Mouse (Mus musculus) splenic B cell, adult 2 months (primary cell): ENCODE measurements at regions not wholly inside any gene's neighbourhood (a gene's known extent, or its start where the extent isn't known, plus 50 kb on each side); places are given as distances from the start of the nearest gene placed in this dataset.

Experiments used
- DNase-seq: peaks from one replicate; pipeline ENCODE4 v3.0.0-alpha.2; 2011; ENCODE audit warnings: low read depth, low spot score
- H3K27me3 ChIP-seq: 2 replicates; pipeline ENCODE4 v1.6.1; 2012; ENCODE audit warnings: mild to moderate bottlenecking, low read length, moderate library complexity, mixed read lengths; ENCODE audit not compliant: control insufficient read depth, poor library complexity, insufficient read depth, severe bottlenecking
- H3K36me3 ChIP-seq: 2 replicates; pipeline ENCODE4 v1.6.1; 2012; ENCODE audit warnings: mild to moderate bottlenecking, low read length, moderate library complexity, mixed read lengths; ENCODE audit not compliant: control insufficient read depth, poor library complexity, insufficient read depth, severe bottlenecking

GRCm38 (mm10) chr6:89215021-89215420 is 147.4 kb downstream of the Plxna1 start:
- no peaks in the 10 kb centered on the region for H3K36me3 ChIP-seq
- no peak for DNase-seq

GRCm38 (mm10) chr6:89235416-89236075 is 126.9 kb downstream of the Plxna1 start:
- Histone ChIP-seq H3K27me3 (no peaks in the 10 kb centered on the region), H3K36me3 (no peaks in the 10 kb centered on the region)
- DNase-seq, result no peak

More at GRCm38 (mm10) chr6:89215021-89215420, 147.4 kb downstream of the Plxna1 start:
- peaks cover 2% of the 10 kb centered on the region; the same call in 1 of the 2 replicates for H3K27me3 ChIP-seq

DNA sequence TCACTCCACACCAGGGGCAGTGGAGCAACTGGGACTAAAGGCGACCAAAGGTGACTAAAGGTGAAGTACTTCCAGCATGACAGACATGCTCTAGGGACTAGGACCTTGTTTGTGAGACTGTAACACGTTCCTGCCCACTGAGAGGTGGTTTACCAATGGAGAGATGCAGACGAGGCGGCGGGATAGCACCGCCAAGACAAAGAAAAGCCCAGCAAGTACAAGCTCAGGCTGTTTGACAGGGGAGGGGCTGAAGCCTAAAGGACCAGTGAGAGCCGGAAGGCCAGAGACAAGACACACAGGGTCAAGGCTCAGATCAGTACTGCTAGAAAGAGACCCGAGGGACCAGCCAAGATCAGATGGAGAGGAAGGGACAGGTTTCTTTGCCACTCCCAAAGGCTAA is 126.2 kb downstream of the Plxna1 start:
- no peak for DNase-seq
- Histone ChIP-seq H3K36me3 (no peaks in the 10 kb centered on the region), H3K27me3 (no peaks in the 10 kb centered on the region)

DNA sequence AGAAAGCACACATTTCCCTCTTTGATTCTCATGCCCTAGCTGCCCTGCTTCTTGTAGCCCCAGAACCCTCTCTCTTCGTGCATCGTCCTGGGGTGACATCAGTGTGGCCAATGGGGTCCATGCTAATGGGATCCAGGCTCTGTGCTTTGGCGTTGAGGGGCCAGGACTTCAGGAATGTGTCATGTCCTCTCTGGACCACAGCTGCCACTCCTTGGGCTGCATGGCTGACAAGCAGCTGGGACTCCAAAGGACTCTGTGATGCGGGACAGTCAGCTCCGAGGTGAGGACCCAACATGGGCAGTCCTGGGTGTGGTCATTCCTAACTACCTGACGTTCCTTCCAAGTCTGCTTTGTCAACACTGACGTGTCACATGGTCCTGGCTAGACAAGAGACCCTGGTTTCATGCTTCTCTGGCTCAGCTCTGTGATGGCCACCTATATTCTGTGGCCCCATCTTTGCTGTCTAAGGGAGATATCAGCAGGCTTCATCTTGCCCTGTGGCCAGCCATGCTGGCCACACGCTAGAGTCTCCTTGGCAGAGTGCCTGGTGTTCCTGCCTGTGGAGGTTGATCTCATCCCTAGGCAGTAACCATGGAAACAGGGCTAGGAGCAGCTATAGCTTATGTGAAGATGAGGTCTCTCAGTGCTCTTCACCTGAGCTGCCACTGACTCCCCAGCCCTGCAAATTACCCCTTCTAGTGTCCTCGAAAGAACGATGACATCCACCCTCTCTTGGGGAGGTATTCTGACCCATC is 125.4 kb downstream of the Plxna1 start:
- no peak for DNase-seq
- no peaks in the 10 kb centered on the region for H3K36me3 ChIP-seq
- no peaks in the 10 kb centered on the region for H3K27me3 ChIP-seq

GRCm38 (mm10) chr6:89238871-89239270 is 123.5 kb downstream of the Plxna1 start:
- Histone ChIP-seq H3K27me3 (no peaks in the 10 kb centered on the region), H3K36me3 (no peaks in the 10 kb centered on the region)
- no peak for DNase-seq

DNA sequence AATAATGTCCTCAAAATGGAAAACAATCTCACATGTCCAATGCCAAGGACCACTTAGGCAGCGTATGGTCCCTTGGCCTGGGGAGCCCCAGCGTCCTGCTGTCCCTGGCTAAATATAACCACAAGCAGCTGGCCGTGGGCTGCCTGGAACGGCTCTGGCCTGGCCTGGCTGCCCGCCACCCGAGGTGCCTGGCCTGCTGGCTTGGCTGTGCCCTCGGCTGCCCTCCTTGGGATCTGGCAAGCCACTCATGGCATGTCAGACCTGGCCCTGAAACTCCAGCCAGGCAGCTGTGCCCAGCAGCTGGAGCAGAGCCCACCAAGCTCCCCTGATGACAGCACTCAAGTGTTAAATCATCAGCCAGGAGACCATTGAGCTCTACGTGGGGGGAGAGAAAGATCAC is 122.9 kb downstream of the Plxna1 start:
- Histone ChIP-seq H3K27me3 (no peaks in the 10 kb centered on the region), H3K36me3 (no peaks in the 10 kb centered on the region)
- no peak for DNase-seq

- no peaks in the 10 kb centered on the region for H3K27me3 ChIP-seq
- no peak for DNase-seq
These were observed 122.2 kb downstream of the Plxna1 start for GRCm38 (mm10) chr6:89240168-89240705.

GRCm38 (mm10) chr6:89242371-89243288 is 119.8 kb downstream of the Plxna1 start:
- no peak for DNase-seq

More at GRCm38 (mm10) chr6:89240168-89240705, 122.2 kb downstream of the Plxna1 start:
- H3K36me3 ChIP-seq, result no peaks in the 10 kb centered on the region

GRCm38 (mm10) chr6:89245506-89245905 is 116.9 kb downstream of the Plxna1 start:
- DNase-seq, result no peak
- Histone ChIP-seq H3K36me3 (no peaks in the 10 kb centered on the region), H3K27me3 (no peaks in the 10 kb centered on the region)

More at GRCm38 (mm10) chr6:89242371-89243288, 119.8 kb downstream of the Plxna1 start:
- H3K27me3 ChIP-seq, result no peaks in the 10 kb centered on the region
- H3K36me3 ChIP-seq, result no peaks in the 10 kb centered on the region

- H3K27me3 ChIP-seq, result no peaks in the 10 kb centered on the region
- H3K36me3 ChIP-seq, result no peaks in the 10 kb centered on the region
- DNase-seq, result no peak
These were observed 116.2 kb downstream of the Plxna1 start for GRCm38 (mm10) chr6:89246261-89246660.

- H3K27me3 ChIP-seq, result no peaks in the 10 kb centered on the region
- H3K36me3 ChIP-seq, result no peaks in the 10 kb centered on the region
- DNase-seq, result no peak
These were observed 113.8 kb downstream of the Plxna1 start for GRCm38 (mm10) chr6:89248574-89248973.

- no peaks in the 10 kb centered on the region for H3K36me3 ChIP-seq
- DNase-seq, result no peak
- no peaks in the 10 kb centered on the region for H3K27me3 ChIP-seq
These were observed 113.1 kb downstream of the Plxna1 start for GRCm38 (mm10) chr6:89249303-89249702.

- DNase-seq, result no peak
- Histone ChIP-seq H3K36me3 (no peaks in the 10 kb centered on the region), H3K27me3 (no peaks in the 10 kb centered on the region)
These were observed 110.8 kb downstream of the Plxna1 start for GRCm38 (mm10) chr6:89251641-89252040.

GRCm38 (mm10) chr6:89256022-89256421 is 106.4 kb downstream of the Plxna1 start:
- no peak for DNase-seq
- H3K27me3 ChIP-seq, result no peaks in the 10 kb centered on the region
- no peaks in the 10 kb centered on the region for H3K36me3 ChIP-seq
